Mouse (Mus musculus) ES-Bruce4 (cell line): ENCODE results near the gene Ermap. TPM values are rescaled to one million over a fixed set of nuclear protein-coding genes. Genes with fewer than 3 reads are reported as not detected.
A peak's percentile ranks its signal among the peaks of the same experiment; 100 is the strongest.

Experiments used
- H3K27ac ChIP-seq: 2 replicates; pipeline ENCODE4 v1.5.1; 2012; ENCODE audit warnings: low read length, inconsistent platforms; ENCODE audit not compliant: insufficient read depth
- H3K27me3 ChIP-seq: 2 replicates; pipeline ENCODE4 v1.6.1; 2012; ENCODE audit warnings: mild to moderate bottlenecking, low read length, inconsistent platforms; ENCODE audit not compliant: control insufficient read depth, poor library complexity, insufficient read depth, severe bottlenecking
- H3K36me3 ChIP-seq: 2 replicates; pipeline ENCODE4 v1.6.1; 2012; ENCODE audit warnings: inconsistent platforms, mild to moderate bottlenecking, low read length, moderate library complexity; ENCODE audit not compliant: control insufficient read depth, poor library complexity, insufficient read depth, severe bottlenecking
- H3K4me1 ChIP-seq: one replicate; pipeline ENCODE4 v1.8.1; 2011; ENCODE audit warnings: low read length; ENCODE audit not compliant: control insufficient read depth, insufficient read depth
- H3K4me3 ChIP-seq: 2 replicates; pipeline ENCODE4 v1.5.1; 2011; ENCODE audit warnings: low read depth, mild to moderate bottlenecking, low read length
- H3K9ac ChIP-seq: 2 replicates; pipeline ENCODE4 v1.6.1; 2012; ENCODE audit warnings: low read depth, mild to moderate bottlenecking, inconsistent platforms; ENCODE audit not compliant: poor library complexity, severe bottlenecking
- H3K9me3 ChIP-seq: replicated peaks from 2 replicates; pipeline ENCODE4 v1.6.1; 2012; ENCODE audit warnings: mild to moderate bottlenecking, low read length, inconsistent platforms; ENCODE audit not compliant: control insufficient read depth, poor library complexity, insufficient read depth, severe bottlenecking
- CTCF ChIP-seq: IDR thresholded peaks from one replicate; pipeline ENCODE4 v1.8.1; 2011; ENCODE audit warnings: low read depth, low read length
- EP300 ChIP-seq: IDR thresholded peaks from 2 replicates; pipeline ENCODE4 v1.6.1; 2011; ENCODE audit warnings: low read depth, low read length; ENCODE audit not compliant: insufficient read depth
- POLR2A ChIP-seq: IDR thresholded peaks from one replicate; pipeline ENCODE4 v1.8.1; 2011; ENCODE audit warnings: low read length; ENCODE audit not compliant: insufficient read depth
- polyA plus RNA-seq: library from polyadenylated mRNA; stranded (reverse); fragments of >200 nt; gene quantifications from 2 replicates; pipeline ENCODE4 v1.2.4, GENCODE M21; 2011; ENCODE audit warnings: low read depth; ENCODE audit not compliant: missing spikeins, insufficient read depth, insufficient read length

The Ermap gene
- polyA plus RNA-seq: 0.37 and 0.52 TPM in 2 replicates

- Histone ChIP-seq H3K4me1 (no peaks in the 10 kb centered on the region), H3K4me3 (no peak within 1 kb of the TSS), H3K27me3 (no peaks in the 10 kb centered on the region), H3K9ac (no peak within 1 kb of the TSS), H3K36me3 (no peaks in the 10 kb centered on the region), H3K9me3 (no peaks in the 10 kb centered on the region), H3K27ac (no peak within 1 kb of the TSS)
- TF ChIP-seq POLR2A (no peak), CTCF (no peak), EP300 (no peak)
Observed at GRCm38 (mm10) chr4:119189864-119190263, at the start of gene Ermap. TSS of gene Ermap (minus strand) at chr4:119190011.

GRCm38 (mm10) chr4:119239181-119239682 lies 49.4 kb upstream of the Ermap start:
- Histone ChIP-seq H3K4me3 (peak overlapping the region; percentile 24; the same call in 1 of the 2 replicates), H3K36me3 (no peaks in the 10 kb centered on the region), H3K9me3 (no peaks in the 10 kb centered on the region), H3K4me1 (no peaks in the 10 kb centered on the region), H3K27me3 (no peaks in the 10 kb centered on the region), H3K9ac (peak overlapping the region; percentile 20; the same call in 1 of the 2 replicates), H3K27ac (no peak overlapping the region)
- peak; percentile 33 for TF ChIP-seq CTCF
- TF ChIP-seq EP300: no peak
- no peak for TF ChIP-seq POLR2A

GRCm38 (mm10) chr4:119238661-119239060 lies 48.9 kb upstream of the Ermap start:
- Histone ChIP-seq H3K27ac (no peak overlapping the region; the same call in 1 of the 2 replicates), H3K27me3 (no peaks in the 10 kb centered on the region), H3K9me3 (no peaks in the 10 kb centered on the region), H3K36me3 (no peaks in the 10 kb centered on the region), H3K9ac (no peak overlapping the region), H3K4me3 (no peak overlapping the region), H3K4me1 (no peaks in the 10 kb centered on the region)
- TF ChIP-seq EP300 (no peak), CTCF (no peak), POLR2A (no peak)

GRCm38 (mm10) chr4:119234348-119234747 lies 44.5 kb upstream of the Ermap start:
- H3K4me3 ChIP-seq: no peak overlapping the region
- H3K4me1 ChIP-seq: no peaks in the 10 kb centered on the region
- no peaks in the 10 kb centered on the region for H3K36me3 ChIP-seq
- no peak overlapping the region for H3K27ac ChIP-seq
- H3K27me3 ChIP-seq: no peaks in the 10 kb centered on the region
- no peaks in the 10 kb centered on the region for H3K9me3 ChIP-seq
- TF ChIP-seq EP300: no peak
- no peak for TF ChIP-seq POLR2A
- no peak for TF ChIP-seq CTCF
- H3K9ac ChIP-seq: no peak overlapping the region

- no peak for TF ChIP-seq CTCF
- no peak for TF ChIP-seq EP300
- TF ChIP-seq POLR2A: no peak
- peak overlapping the region; percentile 65 for H3K9ac ChIP-seq
- H3K36me3 ChIP-seq: no peaks in the 10 kb centered on the region
- no peaks in the 10 kb centered on the region for H3K27me3 ChIP-seq
- no peaks in the 10 kb centered on the region for H3K4me1 ChIP-seq
- H3K4me3 ChIP-seq: peak overlapping the region; percentile 73
- H3K9me3 ChIP-seq: no peaks in the 10 kb centered on the region
- no peak overlapping the region for H3K27ac ChIP-seq
Observed at GRCm38 (mm10) chr4:119233256-119233901, 43.6 kb upstream of the Ermap start.

- Histone ChIP-seq H3K9me3 (no peaks in the 10 kb centered on the region), H3K36me3 (no peaks in the 10 kb centered on the region), H3K4me1 (no peaks in the 10 kb centered on the region), H3K9ac (peak within 1 kb of the TSS; percentile 65), H3K4me3 (peak within 1 kb of the TSS; percentile 73), H3K27me3 (no peaks in the 10 kb centered on the region), H3K27ac (no peak within 1 kb of the TSS)
- no peak for TF ChIP-seq EP300
Observed at GRCm38 (mm10) chr4:119232410-119233255, 42.8 kb upstream of the Ermap start, which contains the start of the genes AU022252 and P3h1. TSS of gene AU022252 (minus strand) at chr4:119232712. TSS of gene P3h1 (plus strand) at chr4:119232915.
